Mouse (Mus musculus) limb, embryonic 11.5 days (tissue): ENCODE measurements around the gene Mettl27. TPM values are rescaled to one million over a fixed set of nuclear protein-coding genes. Genes with fewer than 3 reads are reported as not detected.

Experiments
- ATAC-seq: fragments of 200-750 bp; cut with Nextera tagmentation; 2 replicates; pipeline ENCODE4 v1.8.0; 2017; ENCODE audit warnings: low read depth; ENCODE audit not compliant: insufficient number of reproducible peaks, low FRiP score, low TSS enrichment
- DNase-seq: peaks from one replicate; pipeline ENCODE4 v3.0.0-alpha.2; 2015; ENCODE audit warnings: low spot score
- H3K27ac ChIP-seq: fragments of 300-500 bp; sonication (generic); replicated peaks from 2 replicates; pipeline ENCODE4 v1.5.1; 2014; ENCODE audit warnings: low read depth, mild to moderate bottlenecking, low read length
- H3K27me3 ChIP-seq: fragments of 300-500 bp; sonication (generic); 2 replicates; pipeline ENCODE4 v1.6.1; 2014; ENCODE audit warnings: mild to moderate bottlenecking, low read length, mixed read lengths; ENCODE audit not compliant: control insufficient read depth, insufficient read depth
- H3K36me3 ChIP-seq: fragments of 300-500 bp; sonication (generic); 2 replicates; pipeline ENCODE4 v1.6.1; 2014; ENCODE audit warnings: mild to moderate bottlenecking, low read length, moderate library complexity, mixed read lengths; ENCODE audit not compliant: control insufficient read depth, insufficient read depth
- H3K4me1 ChIP-seq: fragments of 300-500 bp; sonication (generic); 2 replicates; pipeline ENCODE4 v1.6.1; 2014; ENCODE audit warnings: low read length, mixed read lengths; ENCODE audit not compliant: control insufficient read depth, insufficient read depth
- H3K4me2 ChIP-seq: fragments of 300-500 bp; sonication (generic); 2 replicates; pipeline ENCODE4 v1.6.1; 2014; ENCODE audit warnings: low read depth, mild to moderate bottlenecking, moderate library complexity; ENCODE audit not compliant: severe bottlenecking
- H3K4me3 ChIP-seq: fragments of 300-500 bp; sonication (generic); 2 replicates; pipeline ENCODE4 v1.5.1; 2014; ENCODE audit warnings: low read depth, low read length
- H3K9ac ChIP-seq: fragments of 300-500 bp; sonication (generic); 2 replicates; pipeline ENCODE4 v1.6.1; 2014; ENCODE audit warnings: mild to moderate bottlenecking, low read length
- H3K9me3 ChIP-seq: fragments of 300-500 bp; sonication (generic); 2 replicates; pipeline ENCODE4 v1.6.1; 2016; ENCODE audit warnings: low read length; ENCODE audit not compliant: control insufficient read depth
- WGBS: fragments of 180-500 bp; shearing (Covaris S2); extraction: QIAGEN DNeasy Blood & Tissue Kit; methylation state at CpG from one replicate; pipeline ENCODE4 v1.1.7; 2014; 5-methylcytosine and 5-hydroxymethylcytosine counted together
- polyA plus RNA-seq: library from polyadenylated mRNA; unstranded; fragments of >200 nt; fragmentation: Nextera tagmentation; extraction: Ambion mirVana; gene quantifications from 2 replicates; pipeline ENCODE4 v1.2.1, GENCODE M21; 2014

The Mettl27 gene
- polyA plus RNA-seq, 1 experiment from 2014 or later, result 17.2 TPM

DNA sequence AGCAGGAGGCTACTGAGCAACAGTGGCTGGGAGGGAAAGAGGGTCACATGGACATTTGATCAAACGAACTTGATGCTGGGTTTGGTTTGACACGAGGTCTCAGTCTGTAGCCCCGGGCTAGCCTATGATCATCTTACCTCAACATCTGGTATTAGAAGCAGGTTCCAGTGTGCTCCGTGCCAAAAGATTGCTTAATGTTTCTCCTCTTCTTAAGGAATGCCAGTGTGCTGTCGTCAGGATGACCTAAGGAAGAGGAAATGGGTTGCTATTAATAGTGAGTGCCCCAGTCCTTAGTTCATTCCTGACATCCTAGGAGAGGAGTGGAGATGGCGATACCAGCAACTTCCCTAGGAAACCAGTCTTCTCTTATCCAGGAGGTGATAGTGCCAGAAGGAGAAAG, 57.6 kb downstream of the Mettl27 start:
- ATAC-seq (no peak), DNase-seq (no peak)
- H3K27me3 ChIP-seq, result peaks cover 40% of the 10 kb centered on the region
- H3K9me3 ChIP-seq, result no peaks in the 10 kb centered on the region
- H3K4me1 ChIP-seq, result peaks cover 10% of the 10 kb centered on the region
- H3K4me2 ChIP-seq, result no peak overlapping the region
- H3K27ac ChIP-seq, result no peak overlapping the region
- WGBS, result 52% methylated on average over 6 of the region's 6 CpGs
- H3K4me3 ChIP-seq, result no peak overlapping the region
- no peaks in the 10 kb centered on the region for H3K36me3 ChIP-seq
- no peak overlapping the region for H3K9ac ChIP-seq

Other genes with a start within 250 kb of the Mettl27 start
- gene Limk1, start 243.8 kb upstream of the Mettl27 start, polyA plus RNA-seq, result 5.4 and 5.6 TPM in 2 replicates
- 3.8 and 4.2 TPM in 2 replicates for gene Eln, start 185.0 kb upstream of the Mettl27 start, polyA plus RNA-seq
- not detected in 2 replicates for gene Tmem270, start 25.6 kb upstream of the Mettl27 start, polyA plus RNA-seq
- 1.5 and 2.8 TPM in 2 replicates for gene Cldn13, start 16.8 kb upstream of the Mettl27 start, polyA plus RNA-seq
- gene Cldn4, start 14.6 kb downstream of the Mettl27 start, polyA plus RNA-seq, result 13.6 and 13.9 TPM in 2 replicates
- 3.4 and 4.3 TPM in 2 replicates for gene Cldn3, start 53.8 kb downstream of the Mettl27 start, polyA plus RNA-seq
- 27.8 and 28.5 TPM in 2 replicates for gene Abhd11, start 76.8 kb downstream of the Mettl27 start, polyA plus RNA-seq
- 8.2 and 10.2 TPM in 2 replicates for gene Stx1a, start 91.1 kb downstream of the Mettl27 start, polyA plus RNA-seq
- 33.3 and 34.1 TPM in 2 replicates for gene Dnajc30, start 131.8 kb downstream of the Mettl27 start, polyA plus RNA-seq
- 156 and 157 TPM in 2 replicates for gene Bud23, start 132.6 kb downstream of the Mettl27 start, polyA plus RNA-seq
- 10.0 and 10.7 TPM in 2 replicates for gene Vps37d, start 145.9 kb downstream of the Mettl27 start, polyA plus RNA-seq
- 3.2 and 3.3 TPM in 2 replicates for gene Mlxipl, start 157.5 kb downstream of the Mettl27 start, polyA plus RNA-seq
- gene Tbl2, start 217.3 kb downstream of the Mettl27 start, polyA plus RNA-seq, result 21.4 and 22.5 TPM in 2 replicates
- 39.5 and 45.6 TPM in 2 replicates for gene Bcl7b, start 235.9 kb downstream of the Mettl27 start, polyA plus RNA-seq